Mouse (Mus musculus) layer of hippocampus, adult 2 months (tissue): ENCODE data around the gene Noa1. TPM values are rescaled to one million over a fixed set of nuclear protein-coding genes. Genes with fewer than 3 reads are reported as not detected.

Source experiments
- DNase-seq, 2 experiments: peaks; one replicate each; pipeline ENCODE4 v3.0.0; 2022; ENCODE audit warnings: low spot score in 2 of 2
- H3K27ac ChIP-seq: fragments of 200-600 bp; 2 replicates; pipeline ENCODE4 v1.8.1; 2022
- H3K4me3 ChIP-seq: fragments of 200-600 bp; 2 replicates; pipeline ENCODE4 v1.8.1; 2022; ENCODE audit warnings: mild to moderate bottlenecking
- CTCF ChIP-seq: fragments of 200-600 bp; conservative IDR thresholded peaks from 2 replicates; pipeline ENCODE4 v1.8.1; 2022; ENCODE audit warnings: antibody characterized with exemption, mild to moderate bottlenecking, moderate library complexity
- total RNA-seq, 2 experiments: library from RNA; stranded (reverse); gene quantifications; 2 replicates each; pipeline ENCODE4 v1.2.3; 2021

Noa1 gene
- total RNA-seq, 2 experiments from 2014 or later = 25.7 to 25.9 TPM

- no peak for TF ChIP-seq CTCF
- Histone ChIP-seq H3K27ac (no peak overlapping the region), H3K4me3 (no peak overlapping the region)
- DNase-seq = no peak
Observed at GRCm38 (mm10) chr5:77281518-77282174, 28.2 kb downstream of the Noa1 start.

GRCm38 (mm10) chr5:77277204-77277603 lies 32.7 kb downstream of the Noa1 start:
- Histone ChIP-seq H3K27ac (no peak overlapping the region), H3K4me3 (no peak overlapping the region)
- TF ChIP-seq CTCF = no peak
- no peak for DNase-seq

- TF ChIP-seq CTCF = peak; percentile 78
- no peak overlapping the region for H3K4me3 ChIP-seq
- no peak for DNase-seq
- no peak overlapping the region for H3K27ac ChIP-seq
Observed at GRCm38 (mm10) chr5:77275950-77276349, 33.9 kb downstream of the Noa1 start.

GRCm38 (mm10) chr5:77273151-77273550 lies 36.7 kb downstream of the Noa1 start:
- H3K4me3 ChIP-seq = no peak overlapping the region
- no peak overlapping the region for H3K27ac ChIP-seq
- TF ChIP-seq CTCF = no peak
- no peak for DNase-seq

- peak; percentile 62 for TF ChIP-seq CTCF
- no peak overlapping the region for H3K27ac ChIP-seq
- no peak overlapping the region for H3K4me3 ChIP-seq
- DNase-seq = no peak
Observed at GRCm38 (mm10) chr5:77269399-77269798, 40.5 kb downstream of the Noa1 start.

- Histone ChIP-seq H3K4me3 (no peak overlapping the region), H3K27ac (no peak overlapping the region)
- no peak for DNase-seq
- TF ChIP-seq CTCF = no peak
Observed at GRCm38 (mm10) chr5:77267957-77268624, 41.8 kb downstream of the Noa1 start.

- TF ChIP-seq CTCF = no peak
- H3K4me3 ChIP-seq = no peak overlapping the region; the same call in 1 of the 2 replicates
- no peak overlapping the region for H3K27ac ChIP-seq
- DNase-seq = no peak
Observed at GRCm38 (mm10) chr5:77267441-77267840, 42.4 kb downstream of the Noa1 start.

- peak overlapping the region; percentile 72 for H3K4me3 ChIP-seq
- no peak for DNase-seq
- peak overlapping the region; percentile 72 for H3K27ac ChIP-seq
- no peak for TF ChIP-seq CTCF
Observed at GRCm38 (mm10) chr5:77266886-77267401, 42.9 kb downstream of the Noa1 start.

- Histone ChIP-seq H3K4me3 (peak overlapping the region; percentile 72), H3K27ac (peak overlapping the region; percentile 72)
- DNase-seq = no peak
- TF ChIP-seq CTCF = no peak
Observed at GRCm38 (mm10) chr5:77266066-77266885, 43.6 kb downstream of the Noa1 start.

GRCm38 (mm10) chr5:77265671-77266065 lies 44.2 kb downstream of the Noa1 start:
- H3K27ac ChIP-seq = peak overlapping the region; percentile 72
- TF ChIP-seq CTCF = no peak
- peak in 1 of 2 experiments; percentile 19 for DNase-seq
- H3K4me3 ChIP-seq = peak overlapping the region; percentile 72

- peak within 1 kb of the TSS; percentile 72 for H3K27ac ChIP-seq
- H3K4me3 ChIP-seq = peak within 1 kb of the TSS; percentile 72
- TF ChIP-seq CTCF = no peak
- DNase-seq = peak; percentile 22 to 55
Observed at GRCm38 (mm10) chr5:77265081-77265670, 44.7 kb downstream of the Noa1 start, which contains the start of gene Rest. Gene Rest (plus strand): TSS chr5:77265491.

GRCm38 (mm10) chr5:77262105-77262504 lies 47.8 kb downstream of the Noa1 start:
- no peak overlapping the region for H3K4me3 ChIP-seq
- TF ChIP-seq CTCF = no peak
- DNase-seq = no peak

GRCm38 (mm10) chr5:77261137-77261536 lies 48.7 kb downstream of the Noa1 start:
- Histone ChIP-seq H3K4me3 (no peak overlapping the region), H3K27ac (no peak overlapping the region)
- no peak for DNase-seq
- no peak for TF ChIP-seq CTCF

More at GRCm38 (mm10) chr5:77262105-77262504, 47.8 kb downstream of the Noa1 start:
- H3K27ac ChIP-seq = no peak overlapping the region
